Mouse (Mus musculus): ENCODE measurements around the gene Izumo2.

The Izumo2 gene

DNA sequence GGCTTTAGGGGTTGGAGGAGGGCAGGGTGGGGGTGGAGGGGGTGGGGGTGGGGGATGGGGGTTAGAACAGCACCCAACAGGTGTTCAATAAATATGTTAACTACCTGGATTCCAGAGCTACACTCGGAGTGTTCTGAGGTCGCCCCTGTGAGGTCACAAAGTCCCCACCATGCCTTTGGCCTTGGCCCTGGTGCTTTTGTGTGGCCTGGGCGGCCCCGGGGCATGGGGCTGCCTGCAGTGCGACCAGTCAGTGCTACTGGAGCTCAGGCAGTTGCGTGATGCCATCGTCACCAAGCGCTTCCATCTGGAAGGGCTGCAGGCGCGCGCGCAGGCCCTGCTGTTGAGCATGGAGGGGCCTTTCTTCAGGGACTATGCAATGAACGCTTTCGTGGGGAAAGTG lies at the start of gene Izumo2:
TSS of gene Izumo2 (plus strand) at position 169 of the 400 bp plus-strand sequence.
- no peak for DNase-seq (ENCODE audit: low read depth)

DNA sequence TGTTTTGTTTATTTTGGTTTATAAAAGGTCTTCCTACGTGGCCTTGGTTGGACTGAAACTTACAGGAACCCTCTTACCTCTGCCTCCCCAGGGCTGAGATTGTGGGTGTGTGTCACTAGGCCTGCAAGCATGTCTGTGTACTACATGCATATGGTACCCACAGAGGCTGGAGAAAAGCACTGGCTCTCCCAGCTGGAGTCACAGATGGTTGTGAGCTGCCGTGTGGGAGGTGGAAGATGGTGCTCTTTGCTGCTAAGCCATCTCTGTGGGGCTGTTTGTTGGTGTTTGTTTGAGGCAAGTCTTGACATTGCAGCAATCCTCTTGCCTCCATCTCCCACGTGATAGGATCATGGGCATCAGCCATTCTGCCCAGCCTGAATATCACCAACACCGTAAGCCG lies 47.3 kb upstream of the Izumo2 start:
- no peak for DNase-seq (ENCODE audit: low read depth)

DNA sequence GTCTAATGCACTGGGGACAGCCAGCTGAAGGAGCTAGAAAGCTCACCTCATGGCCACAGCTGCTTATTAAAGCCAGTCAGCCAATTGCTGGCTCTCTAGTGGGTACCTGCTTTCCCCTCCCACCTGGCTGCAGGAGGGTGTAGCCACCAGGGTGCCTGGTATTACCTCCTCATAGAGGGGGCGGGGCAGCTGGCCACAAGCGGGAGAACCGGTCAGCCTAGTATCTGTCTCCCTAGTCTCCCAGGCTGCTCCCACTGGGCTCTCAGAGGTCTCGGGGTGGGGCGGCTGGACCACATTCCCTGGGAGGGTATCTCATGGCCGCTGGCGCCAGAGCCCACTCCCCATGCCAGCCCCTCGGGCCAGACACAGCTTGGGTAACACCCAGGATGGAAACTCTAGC lies 46.4 kb upstream of the Izumo2 start:
- DNase-seq (ENCODE audit: low read depth), result no peak

DNA sequence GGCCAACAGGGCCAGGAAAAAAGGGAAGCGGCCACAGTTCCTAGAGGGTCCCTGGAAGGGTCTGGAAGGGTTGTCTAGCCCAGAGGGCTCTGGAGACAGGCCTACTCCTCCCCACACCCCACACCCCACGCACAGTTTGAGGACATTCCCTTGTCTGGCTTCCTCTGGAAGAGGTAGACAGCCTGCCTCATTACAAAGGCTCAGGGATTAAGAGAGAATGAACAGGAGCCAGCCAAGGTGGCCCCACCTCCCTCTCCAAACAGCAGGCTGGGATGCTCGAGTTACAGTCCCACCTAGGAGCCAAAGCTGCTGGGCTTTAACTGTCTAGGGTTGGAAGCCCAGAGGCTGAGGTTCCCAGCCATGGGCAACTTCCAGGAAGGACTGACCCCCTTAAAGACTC lies 46.0 kb upstream of the Izumo2 start:
- no peak for DNase-seq (ENCODE audit: low read depth)

DNA sequence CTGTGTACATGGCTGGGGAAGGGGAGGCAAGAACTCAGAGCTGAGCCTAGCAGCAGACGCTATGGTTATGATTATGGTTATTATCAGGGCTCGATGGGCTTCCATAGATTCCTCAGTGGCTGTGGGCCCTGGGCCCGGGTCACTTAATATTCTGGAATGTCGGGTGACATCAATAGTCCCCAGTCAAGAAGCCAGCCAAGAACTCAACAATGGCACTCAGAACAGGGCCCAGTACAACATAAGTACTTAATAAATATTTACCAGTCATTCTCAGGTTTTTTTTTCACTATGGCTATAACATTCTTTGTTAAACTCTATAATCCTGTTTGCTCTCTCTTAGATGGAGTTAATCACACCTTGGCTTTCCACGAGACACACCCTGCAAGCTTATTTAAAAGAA lies 45.0 kb upstream of the Izumo2 start:
- no peak for DNase-seq (ENCODE audit: low read depth)

DNA sequence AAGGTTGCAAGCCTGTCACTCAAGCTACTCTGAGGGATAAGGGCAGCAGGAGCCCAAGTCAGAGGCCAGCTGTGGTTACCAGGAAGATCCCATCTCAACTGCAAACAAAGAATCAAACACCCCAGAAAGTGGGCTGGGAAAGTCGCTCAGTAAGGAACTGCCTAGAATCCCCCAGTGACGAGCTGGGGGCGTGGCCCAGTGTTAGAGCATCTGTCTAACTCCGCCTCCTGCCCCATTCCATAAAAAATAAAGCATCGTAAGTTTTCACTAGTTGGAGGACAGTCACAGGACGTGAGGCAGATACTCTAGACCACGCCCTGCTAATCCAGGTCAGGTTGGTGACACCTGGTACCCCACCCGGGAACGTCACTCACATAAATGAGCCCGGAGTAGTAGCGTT lies 43.8 kb upstream of the Izumo2 start:
- DNase-seq (ENCODE audit: low read depth), result no peak

DNA sequence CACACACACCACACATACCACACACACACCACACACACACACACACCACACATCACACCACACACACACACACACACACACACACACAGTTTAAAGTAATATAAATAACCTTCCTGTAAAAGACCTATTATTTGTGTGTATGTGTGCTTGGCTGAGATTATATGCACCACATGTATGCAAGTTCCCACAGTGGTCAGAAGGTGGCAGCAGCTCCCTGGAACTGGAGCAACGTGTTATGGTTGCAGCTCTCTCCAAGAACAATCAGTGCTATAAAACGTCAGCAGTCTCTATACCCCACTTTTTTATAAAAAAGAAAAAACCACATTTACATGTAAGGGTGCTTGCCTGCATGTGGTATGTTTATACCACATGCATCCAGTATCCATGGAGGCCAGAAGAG lies 42.1 kb upstream of the Izumo2 start:
- no peak for DNase-seq (ENCODE audit: low read depth)

DNA sequence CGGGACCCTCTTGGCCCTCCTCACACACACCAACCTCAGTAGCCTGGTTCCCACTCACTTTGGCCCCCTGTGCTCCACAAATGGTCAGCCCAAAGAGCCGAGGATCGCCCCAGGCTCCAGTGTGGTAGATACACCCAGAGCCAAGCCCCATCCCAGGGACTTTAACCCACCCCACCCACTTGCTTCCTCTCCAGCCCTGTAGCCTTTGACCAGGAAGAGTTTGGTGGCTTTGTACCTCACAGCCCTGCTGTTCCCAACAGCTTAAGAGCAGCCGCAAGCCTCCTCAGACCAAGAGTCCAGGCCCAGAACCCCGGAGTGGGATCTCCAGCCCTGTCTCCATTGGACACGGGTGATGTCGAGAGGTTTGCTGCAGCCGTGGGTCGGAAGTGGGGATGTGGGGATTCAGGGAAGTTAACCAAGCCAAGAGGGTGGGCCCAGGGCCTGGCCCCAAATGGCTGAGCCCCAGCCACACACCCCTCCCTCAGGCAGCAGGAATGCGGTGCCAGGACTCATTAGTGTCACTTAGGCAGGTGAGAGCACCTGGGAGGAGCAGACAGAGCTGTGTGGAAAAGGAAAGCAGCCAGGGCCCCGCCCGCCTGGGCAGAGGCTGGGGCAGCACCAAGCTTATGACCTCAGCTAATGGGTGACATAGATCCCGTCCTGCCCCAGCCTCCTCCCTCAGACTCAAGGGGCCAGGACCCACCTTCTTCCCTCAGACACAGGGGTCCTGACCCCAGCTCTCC lies 40.4 kb upstream of the Izumo2 start:
- no peak for DNase-seq (ENCODE audit: low read depth)

DNA sequence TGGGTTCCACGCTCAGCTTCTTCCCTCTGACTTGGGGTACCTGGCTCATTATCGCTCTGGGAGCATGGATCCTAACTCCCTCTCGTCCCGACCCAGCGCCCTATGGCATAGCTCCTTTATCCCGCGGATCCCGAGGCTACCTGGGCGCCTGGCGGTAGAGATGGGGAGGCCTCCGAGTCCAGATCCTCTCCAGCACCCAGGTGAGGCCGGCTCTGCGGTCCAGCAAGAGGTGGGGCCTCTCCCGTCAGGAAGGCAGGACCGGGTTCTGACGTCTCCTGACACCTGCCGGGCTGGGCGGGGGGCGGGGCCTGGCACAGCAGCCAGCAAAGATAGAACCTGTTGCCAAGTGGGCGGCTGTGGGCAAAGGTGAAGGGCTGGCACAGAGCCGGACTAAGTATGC lies 39.4 kb upstream of the Izumo2 start:
- no peak for DNase-seq (ENCODE audit: low read depth)

DNA sequence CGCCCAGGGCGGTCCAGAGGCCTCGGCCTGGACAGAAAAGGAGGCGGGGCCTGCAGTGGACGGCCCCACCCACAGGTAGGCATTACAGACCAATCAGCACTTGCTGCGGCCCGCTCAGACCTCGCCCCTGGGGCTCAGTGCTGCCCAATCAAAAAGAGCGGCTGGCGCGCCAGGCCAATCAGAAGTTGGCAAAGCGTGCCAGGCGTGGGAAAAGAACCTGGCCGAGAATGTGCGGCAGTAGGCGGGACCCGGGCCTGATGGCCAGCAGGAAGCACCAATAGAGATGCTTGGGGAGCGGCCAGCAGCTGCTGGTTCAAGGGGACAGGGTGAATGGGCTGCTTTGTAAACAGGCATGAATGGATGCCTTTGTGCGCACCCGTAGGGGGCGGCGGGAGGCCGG lies 37.7 kb upstream of the Izumo2 start, which contains the start of gene Myh14:
TSS of gene Myh14 (minus strand) at position 41 of the 400 bp plus-strand sequence.
- peak; percentile 15 for DNase-seq (ENCODE audit: low read depth)

DNA sequence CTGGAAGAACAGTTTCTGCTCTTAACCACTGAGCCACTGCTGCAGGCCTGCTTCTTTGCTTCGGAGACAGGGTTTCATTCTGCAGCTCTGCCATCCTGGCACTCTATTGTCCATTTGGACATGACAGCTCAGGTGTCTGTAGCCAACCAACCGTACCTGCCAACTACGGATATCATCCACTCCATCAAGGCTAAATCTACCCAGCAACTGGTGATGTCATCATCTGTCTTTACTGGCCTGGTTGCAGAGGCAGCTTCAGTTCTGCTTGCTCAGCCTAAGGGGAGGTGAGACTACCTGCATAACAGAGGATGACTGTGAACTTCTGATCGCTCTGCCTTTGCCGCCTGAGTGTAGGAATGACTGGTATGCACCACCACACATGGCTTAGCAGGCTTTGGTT lies 36.3 kb upstream of the Izumo2 start:
- no peak for DNase-seq (ENCODE audit: low read depth)

DNA sequence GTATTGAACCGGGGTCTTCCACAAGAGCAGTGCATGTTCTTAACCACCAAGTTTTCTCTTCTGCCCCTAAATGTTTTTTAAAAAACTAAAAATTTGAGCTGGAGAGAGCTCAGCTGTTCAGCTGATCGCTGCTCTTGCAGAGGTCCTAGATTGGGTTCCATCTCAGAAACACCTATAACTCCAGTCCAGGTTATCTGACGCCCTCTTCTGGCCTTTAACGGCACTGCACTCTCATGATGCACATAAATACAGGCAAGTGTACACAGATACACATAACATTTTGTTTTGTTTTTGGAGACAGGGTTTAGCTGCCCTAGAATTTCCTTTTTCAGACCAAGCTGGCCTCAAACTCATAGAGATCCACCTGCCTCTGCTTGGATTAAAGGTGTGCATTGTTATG lies 34.0 kb upstream of the Izumo2 start:
- no peak for DNase-seq (ENCODE audit: low read depth)

DNA sequence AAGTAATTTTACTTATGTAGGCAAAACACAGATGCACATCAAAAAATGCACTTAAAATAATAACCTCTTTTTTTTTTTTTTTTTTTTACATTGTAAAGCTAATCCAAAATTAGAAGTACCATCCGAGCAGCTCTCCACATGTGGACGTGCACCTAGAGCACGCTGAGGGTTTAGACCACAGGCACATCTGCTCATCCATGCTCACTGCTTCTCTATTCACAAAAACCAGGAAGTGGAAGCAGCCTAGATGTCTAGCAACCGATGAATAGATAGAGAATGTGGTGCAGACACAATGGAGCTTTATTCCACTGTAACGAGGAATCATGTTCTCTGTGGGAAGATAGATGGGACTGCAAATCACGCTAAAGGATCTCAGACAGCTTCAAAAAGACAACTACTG lies 33.4 kb upstream of the Izumo2 start:
- DNase-seq (ENCODE audit: low read depth), result no peak

DNA sequence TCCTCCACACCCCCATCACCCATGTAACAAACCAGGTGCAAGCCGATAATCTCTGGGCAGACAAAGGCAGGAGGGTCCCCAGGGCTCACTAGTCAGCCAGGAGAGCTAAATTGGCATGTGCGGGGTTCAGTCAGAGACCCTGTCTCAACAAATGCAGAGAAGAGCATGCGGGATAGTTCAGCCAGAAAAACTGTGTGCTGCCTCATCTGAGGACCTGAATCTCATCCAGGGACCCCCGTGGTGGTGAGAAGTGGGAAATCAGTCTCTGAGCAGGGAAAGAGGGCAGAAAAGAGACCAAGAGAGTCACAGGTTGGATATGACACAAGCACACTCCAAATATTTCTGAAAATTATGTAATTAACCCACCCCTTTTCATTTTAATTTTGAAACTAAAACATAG lies 32.4 kb upstream of the Izumo2 start:
- no peak for DNase-seq (ENCODE audit: low read depth)

DNA sequence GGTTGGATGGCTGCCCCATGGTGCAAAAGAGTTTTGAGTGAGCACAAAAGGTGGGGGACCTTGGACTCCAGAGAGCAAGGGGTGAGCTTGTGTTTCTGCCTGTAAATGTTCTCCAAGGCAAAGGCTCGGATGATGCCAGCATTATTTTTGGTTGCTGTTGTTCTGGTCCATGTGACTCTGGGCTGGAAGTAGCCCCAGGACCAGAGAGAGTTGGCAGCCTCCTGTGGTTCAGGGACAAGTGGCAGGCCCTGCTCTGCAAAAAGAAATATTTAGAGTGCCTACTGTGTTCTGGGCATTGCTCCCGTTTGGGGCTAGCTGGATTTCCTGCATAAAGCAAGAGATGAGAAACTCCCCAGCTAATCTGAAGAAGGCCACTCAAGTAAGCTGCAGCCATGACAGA lies 31.9 kb upstream of the Izumo2 start:
- no peak for DNase-seq (ENCODE audit: low read depth)

DNA sequence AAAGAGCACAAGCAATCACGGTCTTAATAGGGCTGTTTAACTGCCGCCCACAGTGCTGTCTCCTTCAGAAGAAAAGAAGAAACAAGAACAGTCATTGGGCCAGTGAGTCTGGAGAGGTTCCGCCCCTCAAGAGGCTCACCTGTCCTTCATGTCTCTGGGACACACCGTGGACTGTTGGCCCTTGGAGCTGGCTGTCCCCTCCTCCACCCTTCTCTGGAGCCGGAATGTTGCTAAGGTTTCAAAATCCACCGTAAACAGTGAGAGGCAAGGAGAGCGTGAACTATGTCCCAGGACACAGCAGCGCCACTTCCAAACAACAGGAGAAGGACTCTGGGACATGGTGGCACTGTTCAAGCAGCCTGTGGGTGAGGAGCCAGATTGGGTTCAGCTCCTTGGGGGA lies 24.9 kb upstream of the Izumo2 start:
- DNase-seq (ENCODE audit: low read depth), result no peak

DNA sequence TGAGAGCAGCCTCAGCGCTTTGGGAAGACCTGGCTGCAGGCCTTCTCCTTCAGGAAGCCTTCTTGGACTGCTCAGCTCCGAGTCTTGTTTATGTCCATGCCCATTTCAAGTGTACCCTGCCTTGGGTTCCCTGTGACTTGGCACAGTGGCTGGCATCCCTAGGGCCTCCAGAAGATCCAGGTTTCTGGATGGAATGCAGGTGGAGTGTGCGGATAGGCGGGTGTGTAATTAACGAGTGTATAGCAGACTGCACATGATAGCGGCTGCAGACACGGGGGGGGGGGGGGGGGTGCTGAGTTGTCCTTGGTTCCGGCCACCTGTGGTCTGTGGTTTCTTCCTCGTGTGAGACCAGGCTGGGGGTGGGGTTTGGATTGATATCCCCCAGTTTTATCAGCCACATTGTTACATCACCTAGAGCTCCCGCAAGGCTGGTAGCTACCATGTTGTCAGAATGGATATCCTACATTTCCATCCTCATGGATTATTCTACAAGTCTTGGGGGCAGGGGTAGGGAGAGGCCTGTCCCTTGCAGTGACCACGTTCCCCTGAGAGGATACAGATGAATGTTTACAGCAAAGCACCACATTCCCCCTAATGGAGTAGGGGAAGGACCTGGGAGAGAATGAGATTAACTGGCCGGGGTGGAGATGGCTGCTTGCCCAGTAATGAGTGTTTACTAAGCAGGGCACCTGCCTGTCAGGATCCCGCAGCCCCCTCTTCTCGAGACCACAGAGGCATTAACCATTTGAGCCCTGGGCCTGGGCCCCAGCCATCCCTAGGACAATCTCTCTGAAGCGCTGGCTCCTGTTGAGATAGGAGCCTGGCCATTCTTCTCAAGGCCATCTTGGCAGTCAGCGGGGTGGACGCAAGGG lies 22.8 kb upstream of the Izumo2 start:
- DNase-seq (ENCODE audit: low read depth), result no peak

DNA sequence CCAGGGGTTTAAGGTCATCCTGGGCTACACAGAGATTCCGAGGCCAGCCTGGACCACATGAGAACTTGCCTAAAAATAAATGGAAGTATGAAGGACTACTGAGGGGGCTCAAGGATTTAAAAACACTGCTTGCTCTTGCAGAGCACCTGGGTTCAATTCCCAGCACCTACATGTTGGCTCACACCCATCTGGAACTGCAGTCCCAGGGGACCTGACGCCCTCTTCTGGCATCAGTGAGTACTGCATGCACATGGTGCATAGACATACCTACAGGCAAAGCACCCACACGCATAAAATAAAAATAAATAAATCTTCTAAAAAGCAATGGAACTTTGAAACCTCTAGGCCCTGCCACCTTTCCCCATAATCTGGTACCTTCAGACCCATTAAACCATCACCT lies 19.7 kb upstream of the Izumo2 start:
- no peak for DNase-seq (ENCODE audit: low read depth)

DNA sequence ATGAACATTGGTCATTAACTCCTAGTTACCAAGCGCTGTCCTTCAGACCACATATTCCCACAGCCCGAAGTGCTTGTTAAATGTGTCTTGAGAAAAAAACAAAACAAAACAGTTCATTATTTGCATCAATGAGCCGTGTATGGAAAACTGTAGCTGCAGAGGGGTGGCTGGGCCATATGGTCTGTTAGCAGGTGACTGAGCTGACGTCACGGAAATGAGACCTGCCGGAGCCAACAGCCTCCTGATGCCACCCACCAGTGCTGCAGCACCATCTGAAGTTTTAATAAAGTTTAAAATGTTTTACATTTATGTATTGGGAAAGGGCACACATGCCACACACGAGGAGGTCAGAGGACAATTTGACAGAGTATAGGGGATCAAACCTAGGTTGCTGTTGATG lies 19.2 kb upstream of the Izumo2 start:
- DNase-seq (ENCODE audit: low read depth), result no peak

DNA sequence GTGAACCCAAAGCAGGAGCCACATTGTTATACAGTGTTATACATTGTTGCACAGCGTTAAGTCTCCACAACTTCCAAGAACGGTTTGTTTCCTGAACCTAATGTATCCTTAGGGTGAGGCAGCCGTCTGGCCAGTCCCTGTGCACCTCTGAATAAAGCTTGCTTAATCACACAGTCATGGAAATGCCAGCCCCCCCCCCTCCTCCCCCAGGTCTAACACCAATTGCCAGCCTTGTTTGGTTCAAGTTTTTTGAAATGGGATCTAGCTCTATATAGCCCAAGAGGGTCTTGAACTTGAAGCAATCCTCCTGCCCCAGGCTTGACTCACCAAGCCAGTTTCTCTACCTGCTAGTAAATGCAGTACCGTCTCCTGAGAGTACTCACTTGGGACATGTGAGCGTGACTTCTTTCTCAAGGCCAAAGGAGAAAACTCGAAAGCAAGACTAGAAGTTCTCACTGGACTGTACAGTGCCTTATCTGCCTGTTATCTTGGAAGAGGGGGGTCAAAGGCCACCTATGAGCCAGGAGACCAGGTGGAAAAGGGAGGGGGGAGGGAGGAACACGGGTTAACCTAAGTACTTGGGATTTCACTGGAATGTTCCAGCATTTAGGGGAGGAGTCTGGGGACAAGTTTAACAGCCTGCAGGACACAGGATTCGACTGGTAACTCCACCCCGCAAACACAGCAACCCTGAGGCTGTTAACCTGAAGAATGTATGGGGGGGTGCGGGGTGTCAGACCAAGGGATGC lies 14.9 kb upstream of the Izumo2 start:
- no peak for DNase-seq (ENCODE audit: low read depth)

DNA sequence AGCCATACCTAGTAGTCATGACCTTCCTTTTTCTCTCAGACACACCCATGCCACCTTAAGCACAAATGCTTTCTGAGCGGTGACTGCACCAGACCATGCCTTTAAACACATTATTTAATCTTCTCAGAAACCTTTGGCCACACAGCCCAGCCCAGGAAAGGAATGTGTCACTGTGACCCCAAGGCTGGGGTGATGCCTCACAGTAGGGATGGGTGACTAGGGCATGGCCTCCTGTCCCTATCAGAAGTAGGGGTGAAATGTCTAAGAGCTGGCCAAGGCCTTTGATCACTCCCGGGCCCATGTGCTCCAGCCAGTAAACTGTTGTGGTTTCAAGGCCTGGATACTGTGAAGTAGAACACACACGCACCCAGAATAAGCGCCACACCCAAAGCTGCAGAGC lies 13.3 kb upstream of the Izumo2 start:
- no peak for DNase-seq (ENCODE audit: low read depth)

DNA sequence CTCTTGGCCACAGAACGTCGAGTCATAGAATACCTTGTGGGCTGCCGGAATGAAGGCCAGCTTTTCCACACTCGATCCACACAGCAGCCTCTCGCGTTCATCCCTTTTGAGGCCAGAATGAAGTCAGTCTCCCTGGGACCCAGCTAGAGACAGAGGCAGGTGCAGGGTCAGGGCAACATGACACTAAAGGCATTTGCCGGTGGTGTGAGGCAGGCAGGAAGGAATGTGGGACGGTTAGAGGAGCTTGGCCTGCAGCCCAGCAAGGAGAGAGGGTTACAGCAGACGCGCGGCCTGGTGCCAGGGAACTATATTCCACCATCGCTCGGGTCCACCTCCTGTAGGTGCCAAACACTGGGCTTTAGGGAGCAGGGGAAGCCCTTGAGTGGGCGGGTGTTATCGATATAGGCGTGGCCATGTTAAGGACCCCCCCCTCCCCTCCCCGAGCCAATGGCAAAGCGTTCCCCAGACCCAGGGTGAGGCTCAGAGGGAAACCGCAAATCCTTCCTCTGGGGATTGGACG lies 11.3 kb upstream of the Izumo2 start:
- DNase-seq (ENCODE audit: low read depth), result no peak

DNA sequence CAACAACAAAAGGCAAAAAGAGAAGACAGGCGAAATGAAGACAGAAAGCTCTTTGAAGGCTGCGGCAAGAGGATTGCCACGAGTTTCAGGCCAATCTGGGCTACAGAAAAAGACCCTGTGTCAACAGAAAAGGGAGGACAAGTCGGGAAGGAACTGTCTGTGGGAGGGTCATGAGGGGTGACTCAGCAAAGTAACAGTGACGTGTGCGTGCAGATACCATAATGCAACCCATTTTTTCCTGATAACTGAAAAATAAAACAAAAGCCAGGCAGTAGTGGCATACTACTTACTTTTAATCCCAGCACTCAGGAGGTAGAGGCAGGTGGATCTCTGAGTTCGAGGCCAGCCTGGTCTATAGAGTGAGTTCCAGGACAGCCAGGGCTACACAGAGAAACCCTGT lies 10.6 kb upstream of the Izumo2 start:
- DNase-seq (ENCODE audit: low read depth), result no peak

Data from c-Kit-positive CD71-positive TER-119-negative erythroid progenitor cells, embryonic 14.5 days (primary cell).